Mouse (Mus musculus) thymus, adult 2 months (tissue): ENCODE data around the gene Ube2s. TPM values are rescaled to one million over a fixed set of nuclear protein-coding genes. Genes with fewer than 3 reads are reported as not detected.
A peak's percentile ranks its signal among the peaks of the same experiment; 100 is the strongest.
"Not testable (repeated sequence)": the region's sequence is repeated elsewhere in the genome, so short reads cannot be mapped to it uniquely, and the experiment has no call there.

Source experiments
- DNase-seq: peaks from one replicate; pipeline ENCODE4 v3.0.0; 2021
- H3K27ac ChIP-seq: fragments of 200-500 bp; 2 replicates; pipeline ENCODE4 v1.5.1; 2012; ENCODE audit warnings: low read length, control low read depth; ENCODE audit not compliant: control insufficient read depth, insufficient read depth
- H3K27me3 ChIP-seq: fragments of 200-500 bp; 2 replicates; pipeline ENCODE4 v1.6.1; 2012; ENCODE audit warnings: mild to moderate bottlenecking, low read length, moderate library complexity, mixed read lengths; ENCODE audit not compliant: control insufficient read depth, insufficient read depth
- H3K36me3 ChIP-seq: fragments of 200-500 bp; 2 replicates; pipeline ENCODE4 v1.6.1; 2012; ENCODE audit warnings: mild to moderate bottlenecking, low read length, moderate library complexity; ENCODE audit not compliant: control insufficient read depth, insufficient read depth
- H3K4me1 ChIP-seq: fragments of 200-500 bp; replicated peaks from 2 replicates; pipeline ENCODE4 v1.6.1; 2012; ENCODE audit warnings: low read length; ENCODE audit not compliant: control insufficient read depth, insufficient read depth
- H3K4me3 ChIP-seq: fragments of 200-500 bp; 2 replicates; pipeline ENCODE4 v1.5.1; 2012; ENCODE audit warnings: mild to moderate bottlenecking, low read length, control low read depth, moderate library complexity; ENCODE audit not compliant: control insufficient read depth, insufficient read depth
- CTCF ChIP-seq: fragments of 200-500 bp; IDR thresholded peaks from 2 replicates; pipeline ENCODE4 v1.5.1; 2012; ENCODE audit warnings: mild to moderate bottlenecking, control low read depth, low read length, moderate library complexity, borderline replicate concordance; ENCODE audit not compliant: control insufficient read depth, poor library complexity, insufficient read depth; ENCODE audit errors: extremely low read depth
- POLR2A ChIP-seq: fragments of 200-500 bp; IDR thresholded peaks from 2 replicates; pipeline ENCODE4 v1.6.1; 2012; ENCODE audit warnings: mild to moderate bottlenecking, low read length, control low read depth, moderate library complexity; ENCODE audit not compliant: control insufficient read depth, poor library complexity, insufficient read depth; ENCODE audit errors: extremely low read depth
- WGBS: fragments of 180-500 bp; shearing (Covaris S2); methylation state at CpG from one replicate; pipeline ENCODE4 v1.1.7; 2018; 5-methylcytosine and 5-hydroxymethylcytosine counted together
- polyA plus RNA-seq: library from polyadenylated mRNA; depleted of rRNA; stranded (reverse); fragments of >200 nt; gene quantifications from 2 replicates; pipeline ENCODE4 v1.2.3, GENCODE M21; 2012

The Ube2s gene
- polyA plus RNA-seq, 1 experiment, result 970 TPM

GRCm38 (mm10) chr7:4822162-4822907 is 9.9 kb upstream of the Ube2s start:
- TF ChIP-seq CTCF, result no peak
- Histone ChIP-seq H3K27me3 (no peaks in the 10 kb centered on the region), H3K4me1 (peaks cover 4% of the 10 kb centered on the region; the same call in 1 of the 2 replicates), H3K4me3 (no peak overlapping the region), H3K27ac (no peak overlapping the region), H3K36me3 (no peaks in the 10 kb centered on the region)
- DNase-seq, result no peak
- WGBS, result 91% methylated on average over 6 of the region's 6 CpGs

GRCm38 (mm10) chr7:4821690-4822089 is 9.3 kb upstream of the Ube2s start:
- H3K4me1 ChIP-seq, result peaks cover 7% of the 10 kb centered on the region
- WGBS, result 93% methylated on average over 4 of the region's 4 CpGs
- TF ChIP-seq CTCF (no peak), POLR2A (no peak)
- H3K4me3 ChIP-seq, result no peak overlapping the region
- no peak for DNase-seq
- H3K36me3 ChIP-seq, result no peaks in the 10 kb centered on the region
- no peak overlapping the region for H3K27ac ChIP-seq
- no peaks in the 10 kb centered on the region for H3K27me3 ChIP-seq

- not testable (repeated sequence) for DNase-seq, H3K36me3 ChIP-seq, H3K4me3 ChIP-seq, H3K27ac ChIP-seq, H3K27me3 ChIP-seq
- WGBS, result 96% methylated on average over 7 of the region's 7 CpGs
- peaks cover 10% of the 10 kb centered on the region for H3K4me1 ChIP-seq
These were observed 8.5 kb upstream of the Ube2s start for GRCm38 (mm10) chr7:4820925-4821324.

GRCm38 (mm10) chr7:4816559-4816958 is 4.2 kb upstream of the Ube2s start:
- peak; percentile 20 for DNase-seq
- peak overlapping the region; percentile 71 for H3K27ac ChIP-seq
- no peak overlapping the region for H3K4me3 ChIP-seq
- H3K36me3 ChIP-seq, result no peaks in the 10 kb centered on the region
- H3K27me3 ChIP-seq, result no peaks in the 10 kb centered on the region
- H3K4me1 ChIP-seq, result peaks cover 16% of the 10 kb centered on the region
- TF ChIP-seq CTCF (no peak), POLR2A (no peak)

GRCm38 (mm10) chr7:4813105-4813791 is 858 bp upstream of the Ube2s start:
- peak overlapping the region; percentile 38 for H3K4me3 ChIP-seq
- no peak for TF ChIP-seq CTCF
- no peak for TF ChIP-seq POLR2A
- H3K27ac ChIP-seq, result peak overlapping the region; percentile 55
- H3K4me1 ChIP-seq, result peaks cover 26% of the 10 kb centered on the region
- 22% methylated on average over 8 of the region's 8 CpGs for WGBS
- peaks cover 9% of the 10 kb centered on the region for H3K36me3 ChIP-seq
- DNase-seq, result no peak
- no peaks in the 10 kb centered on the region for H3K27me3 ChIP-seq

- Histone ChIP-seq H3K4me3 (peak overlapping the region; percentile 79), H3K36me3 (peaks cover 19% of the 10 kb centered on the region), H3K4me1 (peaks cover 20% of the 10 kb centered on the region), H3K27me3 (no peaks in the 10 kb centered on the region), H3K27ac (peak overlapping the region; percentile 51; the same call in 1 of the 2 replicates)
- 2% methylated on average over 34 of the region's 36 CpGs for WGBS
- TF ChIP-seq CTCF, result no peak
- TF ChIP-seq POLR2A, result no peak
- peak; percentile 49 for DNase-seq
These were observed 518 bp downstream of the Ube2s start for GRCm38 (mm10) chr7:4811842-4812302.

- WGBS, result 35% methylated on average over 10 of the region's 10 CpGs
- Histone ChIP-seq H3K4me3 (peak overlapping the region; percentile 79), H3K36me3 (peaks cover 26% of the 10 kb centered on the region), H3K4me1 (peaks cover 17% of the 10 kb centered on the region)
- not testable (repeated sequence) for DNase-seq, H3K27ac ChIP-seq, H3K27me3 ChIP-seq
These were observed 1.3 kb downstream of the Ube2s start for GRCm38 (mm10) chr7:4811131-4811530.
